Mouse (Mus musculus): Measurements from ENCODE around the gene Zfp28. TPM values are rescaled to one million over a fixed set of nuclear protein-coding genes. Genes with fewer than 3 reads are reported as not detected.
"Not testable (repeated sequence)": the region's sequence is repeated elsewhere in the genome, so short reads cannot be mapped to it uniquely, and the experiment has no call there.

Gene Zfp28
- polyA plus RNA-seq, 1 experiment from 2014 or later, result 15.1 TPM

DNA sequence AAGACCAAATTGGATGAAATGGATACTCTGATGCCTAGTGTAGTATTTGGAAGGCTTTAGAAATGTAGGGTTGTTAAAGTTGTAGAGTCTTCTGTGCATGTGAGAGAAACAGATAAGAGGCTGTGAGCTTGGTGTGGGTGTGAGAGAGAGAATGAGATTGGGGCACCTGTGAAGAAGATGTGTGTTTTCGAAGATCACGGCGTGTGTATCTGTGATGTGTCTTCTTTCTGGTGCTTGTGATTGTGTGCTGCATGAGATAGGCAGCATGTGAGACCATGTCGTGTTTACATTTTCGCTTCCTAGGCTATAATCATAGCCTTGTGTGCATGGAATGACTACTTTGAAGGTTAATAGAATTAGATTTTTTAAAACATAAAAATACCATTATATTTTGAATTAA, 15.9 kb upstream of the Zfp28 start:
- ATAC-seq (ENCODE audit: low read depth), result no peak
- Histone ChIP-seq H3K9me3 (no peaks in the 10 kb centered on the region), H3K4me1 (replicated peaks) (peaks cover 10% of the 10 kb centered on the region), H3K36me3 (no peaks in the 10 kb centered on the region), H3K4me3 (no peak overlapping the region), H3K27me3 (no peaks in the 10 kb centered on the region), H3K27ac (replicated peaks) (no peak overlapping the region), H3K9ac (no peak overlapping the region), H3K4me2 (no peak overlapping the region)
- WGBS, result 91% methylated on average over 5 of the region's 5 CpGs

DNA sequence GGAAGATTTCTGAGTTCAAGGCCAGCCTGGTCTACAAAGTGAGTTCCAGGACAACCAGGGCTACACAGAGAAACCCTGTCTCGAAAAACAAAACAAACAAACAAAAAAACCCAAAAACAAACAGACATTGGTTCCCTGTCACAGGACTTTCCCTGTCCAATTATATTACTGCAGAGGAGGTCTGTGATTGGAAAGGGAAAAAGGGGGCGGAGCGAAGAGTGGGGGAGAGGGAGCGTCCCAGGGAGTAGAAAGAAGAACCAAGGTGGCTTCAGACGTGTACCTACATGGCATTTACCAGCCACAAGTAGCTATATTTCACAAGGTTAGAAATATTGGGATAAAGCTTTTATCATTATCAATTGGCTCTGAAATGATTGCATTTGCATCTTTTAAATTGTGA, 14.9 kb upstream of the Zfp28 start:
- not testable (repeated sequence) for ATAC-seq (ENCODE audit: low read depth)
- WGBS, result 89% methylated on average over 5 of the region's 5 CpGs

DNA sequence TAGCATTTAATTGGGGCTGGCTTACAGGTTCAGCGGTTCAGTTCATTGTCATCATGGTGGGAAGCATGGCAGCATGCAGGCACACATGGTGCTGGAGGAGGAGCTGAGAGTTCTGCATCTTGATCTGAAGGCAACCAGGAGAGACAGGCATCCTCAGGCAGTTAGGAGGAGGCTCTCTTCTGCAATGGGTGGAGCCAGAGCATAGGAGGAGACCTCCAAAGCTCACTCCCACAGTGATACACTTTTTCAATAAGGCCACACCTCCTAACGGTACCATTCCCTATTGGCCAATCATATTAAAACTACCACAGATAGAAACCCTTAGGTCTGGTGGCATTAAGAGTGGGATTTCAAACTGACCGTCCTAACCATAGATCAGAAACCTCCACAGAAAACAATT, 13.6 kb upstream of the Zfp28 start:
- no peak overlapping the region for H3K9ac ChIP-seq
- H3K9me3 ChIP-seq, result no peaks in the 10 kb centered on the region

More for the DNA sequence above, 14.9 kb upstream of the Zfp28 start:
- H3K36me3 ChIP-seq; H3K4me1 ChIP-seq (replicated peaks); H3K4me2 ChIP-seq; H3K9ac ChIP-seq; H3K4me3 ChIP-seq; H3K27ac ChIP-seq (replicated peaks); H3K27me3 ChIP-seq; H3K9me3 ChIP-seq: not testable (repeated sequence)

DNA sequence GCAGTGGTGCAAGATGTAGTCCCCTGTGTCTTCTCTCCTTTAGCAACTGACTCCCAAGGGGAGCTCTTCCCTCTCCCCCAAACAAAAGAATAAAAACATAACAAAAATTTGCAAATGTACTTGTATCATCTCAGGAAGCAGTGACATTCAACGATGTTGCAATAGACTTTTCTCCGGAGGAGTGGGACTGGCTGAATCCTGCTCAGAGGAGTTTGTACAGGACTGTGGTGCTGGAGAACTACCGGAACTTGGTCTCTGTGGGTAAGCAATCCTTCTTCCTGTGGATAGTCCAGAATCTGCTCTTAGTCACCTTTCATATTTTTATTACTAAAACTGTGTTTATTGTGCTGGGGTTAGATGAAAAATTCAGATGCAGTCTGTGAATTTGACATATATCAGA, 10.1 kb upstream of the Zfp28 start:
- Histone ChIP-seq H3K27ac (replicated peaks) (no peak overlapping the region), H3K27me3 (no peaks in the 10 kb centered on the region), H3K36me3 (peaks cover 17% of the 10 kb centered on the region; the same call in 1 of the 2 replicates), H3K4me2 (no peak overlapping the region), H3K9me3 (no peaks in the 10 kb centered on the region), H3K4me1 (replicated peaks) (no peaks in the 10 kb centered on the region), H3K4me3 (no peak overlapping the region), H3K9ac (no peak overlapping the region)
- 90% methylated on average over 3 of the region's 3 CpGs for WGBS
- no peak for ATAC-seq (ENCODE audit: low read depth)

More for the DNA sequence above, 13.6 kb upstream of the Zfp28 start:
- 87% methylated on average over 3 of the region's 3 CpGs for WGBS
- H3K4me1 ChIP-seq (replicated peaks), result no peaks in the 10 kb centered on the region
- no peak for ATAC-seq (ENCODE audit: low read depth)
- H3K4me3 ChIP-seq, result no peak overlapping the region
- H3K4me2 ChIP-seq, result no peak overlapping the region
- H3K27ac ChIP-seq (replicated peaks), result no peak overlapping the region
- H3K36me3 ChIP-seq, result 0 out of 2 replicates have a peak, but pooled peaks cover 6% of the 10 kb centered on the region
- H3K27me3 ChIP-seq, result no peaks in the 10 kb centered on the region

DNA sequence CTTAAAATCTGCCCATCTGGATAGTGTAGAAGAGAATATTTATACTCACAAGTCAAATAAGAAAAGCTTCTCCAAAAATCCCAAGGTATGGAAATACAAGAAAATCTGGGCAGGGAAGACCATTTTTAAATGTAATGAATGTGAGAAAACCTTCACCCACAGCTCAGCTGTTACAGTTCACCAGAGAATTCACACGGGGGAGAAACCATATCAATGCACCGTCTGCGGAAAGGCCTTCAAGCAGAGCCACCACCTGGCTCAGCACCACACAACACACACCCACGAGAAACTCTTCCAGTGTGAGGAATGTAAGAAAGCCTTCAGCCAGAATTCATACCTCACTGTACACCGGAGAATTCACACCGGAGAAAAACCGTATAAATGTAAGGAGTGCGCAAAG, 4.7 kb upstream of the Zfp28 start:
- H3K4me2 ChIP-seq, result no peak overlapping the region
- no peaks in the 10 kb centered on the region for H3K9me3 ChIP-seq
- no peak overlapping the region for H3K9ac ChIP-seq
- no peak for ATAC-seq (ENCODE audit: low read depth)
- no peak overlapping the region for H3K27ac ChIP-seq (replicated peaks)
- 83% methylated on average over 8 of the region's 8 CpGs for WGBS
- H3K36me3 ChIP-seq, result peaks cover 28% of the 10 kb centered on the region
- peaks cover 10% of the 10 kb centered on the region for H3K4me1 ChIP-seq (replicated peaks)
- no peak overlapping the region for H3K4me3 ChIP-seq
- H3K27me3 ChIP-seq, result no peaks in the 10 kb centered on the region

DNA sequence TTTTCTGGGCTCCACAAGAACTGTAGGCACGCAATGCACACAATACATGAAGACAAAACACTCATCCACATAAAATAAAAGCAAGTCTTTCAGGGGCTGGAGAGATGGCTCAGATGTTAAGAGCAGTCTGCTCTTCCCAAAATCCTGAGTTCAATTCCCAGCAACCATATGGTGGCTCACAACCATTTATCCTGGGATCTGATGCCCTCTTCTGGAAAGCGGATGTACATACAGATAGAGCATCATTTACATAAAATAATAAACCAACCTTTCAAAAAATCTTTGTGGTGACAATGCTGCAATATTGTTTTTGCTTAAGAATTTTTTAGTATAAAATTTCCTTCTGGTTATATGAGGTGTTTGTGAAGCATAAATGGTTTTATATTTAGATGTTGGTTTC, 1.7 kb upstream of the Zfp28 start:
- WGBS, result 88% methylated on average over 2 of the region's 2 CpGs
- Histone ChIP-seq H3K4me3 (no peak overlapping the region), H3K9ac (no peak overlapping the region), H3K4me2 (no peak overlapping the region), H3K27me3 (no peaks in the 10 kb centered on the region), H3K9me3 (no peaks in the 10 kb centered on the region), H3K36me3 (peaks cover 31% of the 10 kb centered on the region), H3K4me1 (replicated peaks) (peaks cover 23% of the 10 kb centered on the region), H3K27ac (replicated peaks) (no peak overlapping the region)
- no peak for ATAC-seq (ENCODE audit: low read depth)

DNA sequence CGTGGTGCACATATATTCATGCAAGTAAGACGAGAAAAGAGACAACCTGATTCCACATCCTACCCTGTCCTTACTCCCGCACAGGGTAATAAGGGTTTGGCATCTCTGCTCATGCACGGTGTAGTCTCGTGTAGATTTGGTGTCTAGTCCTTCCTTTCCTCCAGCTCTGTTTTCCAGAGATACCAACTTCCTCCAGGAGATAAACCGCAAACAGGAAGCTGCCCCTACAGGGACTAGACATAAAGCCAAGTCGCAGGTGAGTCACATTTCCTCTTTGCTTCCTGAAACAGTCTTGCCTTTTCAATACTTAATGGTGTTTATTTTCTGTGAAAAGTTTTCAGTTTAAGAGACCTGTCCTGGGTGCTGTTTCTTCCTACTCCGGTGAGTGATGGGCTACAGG, 916 bp downstream of the Zfp28 start:
- Histone ChIP-seq H3K9me3 (no peaks in the 10 kb centered on the region), H3K4me1 (replicated peaks) (peaks cover 23% of the 10 kb centered on the region), H3K4me2 (peak overlapping the region; percentile 82), H3K4me3 (peak overlapping the region; percentile 70), H3K9ac (peak overlapping the region; percentile 81), H3K27me3 (no peaks in the 10 kb centered on the region), H3K36me3 (peaks cover 36% of the 10 kb centered on the region), H3K27ac (replicated peaks) (no peak overlapping the region)
- 72% methylated on average over 8 of the region's 8 CpGs for WGBS
- no peak; the same call in 1 of the 2 replicates for ATAC-seq (ENCODE audit: low read depth)

DNA sequence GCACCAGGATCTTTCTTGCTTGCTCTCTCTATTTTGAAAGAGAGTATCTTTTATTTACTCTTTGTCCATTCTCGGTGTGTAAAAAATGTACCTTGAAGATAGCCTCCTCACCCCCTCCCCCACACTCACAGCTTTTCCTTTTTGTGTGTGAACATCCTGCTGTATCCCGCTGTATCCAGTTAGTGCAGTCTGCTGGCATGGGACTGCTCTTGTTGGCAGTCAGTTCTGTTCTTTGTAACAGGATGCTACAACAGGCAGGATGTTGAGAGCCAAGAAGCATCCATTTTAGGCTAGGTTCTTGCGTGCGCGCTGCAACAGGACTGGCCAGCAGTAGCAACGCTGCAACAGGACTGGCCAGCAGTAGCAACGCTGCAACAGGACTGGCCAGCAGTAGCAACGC, 3.9 kb downstream of the Zfp28 start:
- no peaks in the 10 kb centered on the region for H3K27me3 ChIP-seq
- H3K9ac ChIP-seq, result no peak overlapping the region
- no peak overlapping the region for H3K4me2 ChIP-seq
- H3K9me3 ChIP-seq, result no peaks in the 10 kb centered on the region
- H3K36me3 ChIP-seq, result peaks cover 59% of the 10 kb centered on the region
- no peak overlapping the region for H3K4me3 ChIP-seq
- ATAC-seq (ENCODE audit: low read depth), result no peak
- WGBS, result 94% methylated on average over 8 of the region's 8 CpGs
- peaks cover 23% of the 10 kb centered on the region for H3K4me1 ChIP-seq (replicated peaks)
- H3K27ac ChIP-seq (replicated peaks), result no peak overlapping the region

DNA sequence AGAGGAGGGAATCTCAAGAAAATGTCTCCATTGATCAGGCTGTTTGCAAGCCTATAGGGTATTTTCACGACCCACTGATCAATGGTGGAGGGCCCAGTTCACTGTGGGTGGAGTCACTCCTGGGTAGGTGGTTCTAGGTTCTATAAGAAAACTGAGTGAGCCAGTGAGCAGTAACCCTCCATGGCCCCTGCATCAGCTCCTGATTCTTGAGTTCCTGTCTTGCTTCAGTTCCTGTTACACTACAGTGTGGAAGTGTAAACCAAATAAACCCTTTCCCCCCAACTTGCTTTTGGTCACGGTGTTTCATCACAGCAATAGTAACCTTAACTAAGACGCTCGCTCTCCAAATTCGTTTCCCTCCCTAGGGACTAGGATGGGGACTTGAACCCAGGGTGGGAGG, 5.9 kb downstream of the Zfp28 start:
- Histone ChIP-seq H3K36me3 (peaks cover 79% of the 10 kb centered on the region), H3K4me2 (no peak overlapping the region), H3K9me3 (no peaks in the 10 kb centered on the region), H3K27ac (replicated peaks) (no peak overlapping the region), H3K9ac (no peak overlapping the region), H3K4me1 (replicated peaks) (peaks cover 7% of the 10 kb centered on the region), H3K4me3 (no peak overlapping the region), H3K27me3 (no peaks in the 10 kb centered on the region)
- ATAC-seq (ENCODE audit: low read depth), result no peak
- 88% methylated on average over 5 of the region's 5 CpGs for WGBS

DNA sequence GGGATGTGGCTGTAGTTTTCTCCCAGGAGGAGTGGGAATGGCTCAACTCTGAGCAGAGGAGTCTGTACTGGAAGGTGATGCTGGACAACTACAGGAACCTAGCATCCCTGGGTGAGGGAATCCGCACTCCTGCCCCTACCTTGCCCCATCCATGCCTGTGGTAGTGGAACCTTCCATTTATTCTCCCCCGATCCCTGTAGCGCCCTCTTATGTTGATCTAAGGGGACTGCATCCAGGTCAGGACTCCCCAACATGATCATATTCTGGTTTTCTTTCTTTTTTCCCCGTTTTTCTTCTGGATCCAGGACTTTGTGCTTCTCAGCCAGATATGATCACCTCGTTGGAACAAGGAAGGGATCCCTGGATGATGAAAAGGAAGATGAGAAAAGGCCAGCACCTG, 6.4 kb downstream of the Zfp28 start:
- WGBS, result 69% methylated on average over 5 of the region's 5 CpGs
- H3K4me1 ChIP-seq (replicated peaks), result peaks cover 3% of the 10 kb centered on the region
- no peak overlapping the region for H3K4me3 ChIP-seq
- H3K9me3 ChIP-seq, result no peaks in the 10 kb centered on the region
- H3K27me3 ChIP-seq, result no peaks in the 10 kb centered on the region
- no peak overlapping the region for H3K9ac ChIP-seq
- peaks cover 84% of the 10 kb centered on the region for H3K36me3 ChIP-seq
- no peak for ATAC-seq (ENCODE audit: low read depth)
- H3K4me2 ChIP-seq, result no peak overlapping the region
- no peak overlapping the region for H3K27ac ChIP-seq (replicated peaks)

DNA sequence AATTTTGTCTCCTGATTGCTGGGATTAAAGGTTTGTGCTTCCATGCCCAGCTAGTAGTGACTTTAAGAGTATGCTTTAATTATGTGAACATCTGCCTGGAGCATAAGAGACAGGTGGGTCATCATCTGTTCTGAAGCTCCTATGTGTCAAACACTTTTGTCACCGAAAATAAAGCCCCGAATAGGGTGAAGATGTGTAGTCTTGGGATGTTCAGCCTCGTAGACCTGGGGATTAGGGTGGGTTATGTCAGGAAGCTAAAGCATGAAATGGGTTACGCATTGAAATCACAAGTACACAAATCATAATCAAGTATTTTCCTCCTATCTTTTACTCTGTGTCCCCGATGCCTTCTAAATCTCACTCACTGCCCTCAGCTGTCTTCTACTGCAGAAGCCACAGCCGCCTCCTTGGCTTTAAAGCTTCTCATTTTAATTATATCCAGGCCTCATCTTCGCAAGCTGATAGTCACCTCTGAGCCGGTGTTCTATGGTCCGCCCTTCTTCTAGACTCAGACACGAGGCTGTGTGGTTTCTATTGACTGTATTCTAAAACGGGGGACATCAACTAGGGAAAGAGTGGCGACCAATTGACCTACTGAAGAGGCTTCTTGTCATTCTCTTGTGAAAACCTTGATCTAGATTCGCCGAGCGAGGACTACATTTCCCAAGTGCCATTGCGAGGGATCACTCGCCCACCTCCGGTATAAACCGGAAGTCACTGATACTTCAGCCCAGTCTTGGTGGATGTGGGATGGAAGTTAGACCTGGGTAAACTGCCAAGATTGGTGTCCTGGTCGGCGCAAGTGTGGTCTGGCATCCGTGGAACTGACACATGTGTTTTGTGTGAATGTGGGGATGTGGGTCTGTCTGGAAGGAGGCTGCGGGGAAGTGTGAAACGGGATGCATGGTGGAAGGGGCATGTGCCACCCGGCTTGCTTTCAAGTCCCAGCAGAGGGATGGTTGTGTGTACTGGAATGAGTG, 15.2 kb downstream of the Zfp28 start, which contains the start of gene Smim17:
TSS of gene Smim17 (plus strand) at position 720 of the 980 bp plus-strand sequence.
- Histone ChIP-seq H3K4me3 (peak within 1 kb of the TSS; percentile 45), H3K27ac (replicated peaks) (no peak within 1 kb of the TSS; the same call in 1 of the 2 replicates), H3K4me1 (replicated peaks) (peaks cover 11% of the 10 kb centered on the region; the same call in 1 of the 2 replicates), H3K9me3 (no peaks in the 10 kb centered on the region), H3K9ac (peak within 1 kb of the TSS; percentile 68), H3K36me3 (peaks cover 30% of the 10 kb centered on the region), H3K27me3 (no peaks in the 10 kb centered on the region), H3K4me2 (peak within 1 kb of the TSS; percentile 60)
- ATAC-seq (ENCODE audit: low read depth), result peak; percentile 93
- WGBS, result 28% methylated on average over 25 of the region's 25 CpGs

DNA sequence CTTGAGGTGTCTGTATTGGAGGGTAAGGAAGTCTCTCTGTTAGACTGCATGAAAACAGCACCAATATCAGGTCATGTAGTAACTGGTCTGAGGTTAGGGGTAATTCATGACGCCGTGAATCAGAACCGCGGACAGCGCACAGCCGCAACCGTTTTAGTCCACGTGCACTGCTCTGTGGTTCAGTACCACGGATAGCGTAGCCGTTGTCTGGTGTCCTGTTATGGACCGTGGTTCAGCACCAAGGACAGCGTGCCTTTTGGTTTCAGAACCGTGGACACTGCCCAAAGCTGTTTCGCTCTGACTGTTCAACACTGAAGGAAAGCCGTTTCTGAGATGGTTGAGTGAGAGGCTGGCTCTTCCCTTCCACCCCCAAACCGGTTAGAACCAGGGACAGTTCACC, 26.9 kb downstream of the Zfp28 start, which contains the start of gene Gm20715:
TSS of gene Gm20715 (plus strand) at position 235 of the 400 bp plus-strand sequence.
- Histone ChIP-seq H3K9me3 (no peaks in the 10 kb centered on the region), H3K27me3 (no peaks in the 10 kb centered on the region), H3K4me2 (no peak within 1 kb of the TSS), H3K36me3 (no peaks in the 10 kb centered on the region), H3K4me3 (no peak within 1 kb of the TSS), H3K9ac (no peak within 1 kb of the TSS), H3K4me1 (replicated peaks) (no peaks in the 10 kb centered on the region), H3K27ac (replicated peaks) (no peak within 1 kb of the TSS)
- ATAC-seq (ENCODE audit: low read depth), result peak; percentile 55
- 2% methylated on average over 17 of the region's 17 CpGs for WGBS

Data from neural tube, embryonic 13.5 days (tissue).